Mouse (Mus musculus) forebrain, postnatal 0 days (tissue): ENCODE results near the gene Ulk4. TPM values are rescaled to one million over a fixed set of nuclear protein-coding genes. Genes with fewer than 3 reads are reported as not detected.

ENCODE experiments used
- ATAC-seq: fragments of 200-750 bp; cut with Nextera tagmentation; 2 replicates; pipeline ENCODE4 v1.8.0; 2017; ENCODE audit warnings: mild to moderate bottlenecking, moderate library complexity
- DNase-seq: peaks from one replicate; pipeline ENCODE4 v3.0.0-alpha.2; 2015
- H3K27ac ChIP-seq: fragments of 300-500 bp; sonication (generic); 2 replicates; pipeline ENCODE4 v1.5.1; 2014; ENCODE audit warnings: low read depth, mild to moderate bottlenecking, antibody characterized with exemption, low read length, moderate library complexity, mixed read lengths
- H3K27me3 ChIP-seq: fragments of 300-500 bp; sonication (generic); 2 replicates; pipeline ENCODE4 v1.6.1; 2014; ENCODE audit warnings: mild to moderate bottlenecking, low read length, mixed read lengths; ENCODE audit not compliant: insufficient read depth
- H3K36me3 ChIP-seq: fragments of 300-500 bp; sonication (generic); 2 replicates; pipeline ENCODE4 v1.6.1; 2014; ENCODE audit warnings: mild to moderate bottlenecking, moderate library complexity; ENCODE audit not compliant: insufficient read depth
- H3K4me1 ChIP-seq: fragments of 300-500 bp; sonication (generic); 2 replicates; pipeline ENCODE4 v1.6.1; 2014; ENCODE audit warnings: antibody characterized with exemption; ENCODE audit not compliant: insufficient read depth
- H3K4me2 ChIP-seq: fragments of 300-500 bp; sonication (generic); 2 replicates; pipeline ENCODE4 v1.6.1; 2014; ENCODE audit warnings: low read depth, mild to moderate bottlenecking, moderate library complexity
- H3K4me3 ChIP-seq: fragments of 300-500 bp; sonication (generic); 2 replicates; pipeline ENCODE4 v1.5.1; 2014; ENCODE audit warnings: low read depth, low read length, mixed read lengths
- H3K9ac ChIP-seq: fragments of 300-500 bp; sonication (generic); 2 replicates; pipeline ENCODE4 v1.6.1; 2014; ENCODE audit warnings: mild to moderate bottlenecking
- H3K9me3 ChIP-seq: fragments of 300-500 bp; sonication (generic); 2 replicates; pipeline ENCODE4 v1.6.1; 2016; ENCODE audit warnings: low read length
- CTCF ChIP-seq: sonication (generic); IDR thresholded peaks from 2 replicates; pipeline ENCODE4 v1.5.1; 2016; ENCODE audit warnings: antibody characterized with exemption, control low read depth, low read depth
- WGBS: fragments of 180-500 bp; shearing (Covaris S2); extraction: QIAGEN DNeasy Blood & Tissue Kit; methylation state at CpG from one replicate; pipeline ENCODE4 v1.1.7; 2014; 5-methylcytosine and 5-hydroxymethylcytosine counted together
- polyA plus RNA-seq: library from polyadenylated mRNA; unstranded; fragments of >200 nt; fragmentation: Nextera tagmentation; extraction: Ambion mirVana; gene quantifications from 2 replicates; pipeline ENCODE4 v1.2.1, GENCODE M21; 2015
- total RNA-seq: library from RNA; depleted of rRNA; stranded (reverse); fragments of >200 nt; gene quantifications from 2 replicates; pipeline ENCODE4 v1.2.3, GENCODE M21; 2014

The Ulk4 gene
- total and polyA plus RNA-seq, 2 experiments from 2014 or later: 13.3 to 105 TPM

GRCm38 (mm10) chr9:121093760-121094159, 183.2 kb downstream of the Ulk4 start:
- no peak overlapping the region for H3K27ac ChIP-seq
- TF ChIP-seq CTCF: no peak
- H3K9ac ChIP-seq: no peak overlapping the region
- no peaks in the 10 kb centered on the region for H3K36me3 ChIP-seq
- no peak for DNase-seq
- no peak overlapping the region for H3K4me2 ChIP-seq
- H3K4me1 ChIP-seq: no peaks in the 10 kb centered on the region
- no peak overlapping the region for H3K4me3 ChIP-seq
- no peaks in the 10 kb centered on the region for H3K27me3 ChIP-seq
- WGBS: 86% methylated on average over 7 of the region's 7 CpGs
- no peak for ATAC-seq
- no peaks in the 10 kb centered on the region for H3K9me3 ChIP-seq

GRCm38 (mm10) chr9:121092568-121092967, 184.4 kb downstream of the Ulk4 start:
- H3K4me1 ChIP-seq: no peaks in the 10 kb centered on the region
- TF ChIP-seq CTCF: peak; percentile 21; the same call in 1 of the 2 replicates
- H3K27ac ChIP-seq: no peak overlapping the region
- DNase-seq: no peak
- H3K4me2 ChIP-seq: no peak overlapping the region
- 81% methylated on average over 5 of the region's 5 CpGs for WGBS
- no peak overlapping the region for H3K9ac ChIP-seq
- ATAC-seq: no peak
- no peaks in the 10 kb centered on the region for H3K27me3 ChIP-seq
- no peak overlapping the region for H3K4me3 ChIP-seq
- H3K9me3 ChIP-seq: no peaks in the 10 kb centered on the region
- no peaks in the 10 kb centered on the region for H3K36me3 ChIP-seq

GRCm38 (mm10) chr9:121091016-121091735, 185.8 kb downstream of the Ulk4 start:
- Histone ChIP-seq H3K27me3 (no peaks in the 10 kb centered on the region), H3K4me3 (no peak overlapping the region), H3K4me1 (no peaks in the 10 kb centered on the region), H3K36me3 (no peaks in the 10 kb centered on the region), H3K27ac (no peak overlapping the region), H3K9me3 (no peaks in the 10 kb centered on the region), H3K4me2 (no peak overlapping the region), H3K9ac (no peak overlapping the region)
- 67% methylated on average over 10 of the region's 10 CpGs for WGBS
- ATAC-seq (no peak), DNase-seq (no peak)
- TF ChIP-seq CTCF: no peak

GRCm38 (mm10) chr9:121087661-121088060, 189.3 kb downstream of the Ulk4 start:
- WGBS: 41% methylated on average over 8 of the region's 8 CpGs
- Histone ChIP-seq H3K27me3 (no peaks in the 10 kb centered on the region), H3K4me3 (no peak overlapping the region), H3K4me2 (no peak overlapping the region), H3K36me3 (no peaks in the 10 kb centered on the region), H3K4me1 (no peaks in the 10 kb centered on the region), H3K9ac (no peak overlapping the region), H3K27ac (no peak overlapping the region), H3K9me3 (no peaks in the 10 kb centered on the region)
- ATAC-seq (no peak), DNase-seq (no peak)
- TF ChIP-seq CTCF: no peak

- H3K4me3 ChIP-seq: no peak overlapping the region
- ATAC-seq: peak; percentile 61
- H3K9me3 ChIP-seq: no peaks in the 10 kb centered on the region
- no peak overlapping the region for H3K4me2 ChIP-seq
- no peak overlapping the region for H3K9ac ChIP-seq
- no peak for TF ChIP-seq CTCF
- 0 out of 2 replicates have a peak, but pooled peaks cover 6% of the 10 kb centered on the region for H3K4me1 ChIP-seq
- H3K36me3 ChIP-seq: no peaks in the 10 kb centered on the region
- H3K27me3 ChIP-seq: no peaks in the 10 kb centered on the region
- no peak overlapping the region for H3K27ac ChIP-seq
- 54% methylated on average over 4 of the region's 4 CpGs for WGBS
- peak; percentile 50 for DNase-seq
Observed at GRCm38 (mm10) chr9:121084191-121084590, 192.8 kb downstream of the Ulk4 start.

GRCm38 (mm10) chr9:121080834-121081233, 196.2 kb downstream of the Ulk4 start:
- Histone ChIP-seq H3K4me1 (peaks cover 13% of the 10 kb centered on the region; the same call in 1 of the 2 replicates), H3K36me3 (no peaks in the 10 kb centered on the region), H3K9me3 (no peaks in the 10 kb centered on the region), H3K9ac (no peak overlapping the region), H3K4me3 (no peak overlapping the region), H3K27me3 (no peaks in the 10 kb centered on the region), H3K4me2 (no peak overlapping the region), H3K27ac (no peak overlapping the region)
- TF ChIP-seq CTCF: no peak
- WGBS: 80% methylated on average over 3 of the region's 3 CpGs
- DNase-seq (no peak), ATAC-seq (no peak)

- H3K27ac ChIP-seq: no peak overlapping the region
- ATAC-seq (no peak), DNase-seq (no peak)
- no peak overlapping the region for H3K4me3 ChIP-seq
- H3K4me1 ChIP-seq: peaks cover 13% of the 10 kb centered on the region; the same call in 1 of the 2 replicates
- no peak overlapping the region for H3K4me2 ChIP-seq
- no peaks in the 10 kb centered on the region for H3K36me3 ChIP-seq
- no peak overlapping the region for H3K9ac ChIP-seq
- WGBS: 90% methylated on average over 10 of the region's 10 CpGs
- TF ChIP-seq CTCF: no peak
- H3K27me3 ChIP-seq: no peaks in the 10 kb centered on the region
- no peaks in the 10 kb centered on the region for H3K9me3 ChIP-seq
Observed at GRCm38 (mm10) chr9:121080413-121080812, 196.6 kb downstream of the Ulk4 start.
